Mouse (Mus musculus): ENCODE results near the gene Taar3.

DNA sequence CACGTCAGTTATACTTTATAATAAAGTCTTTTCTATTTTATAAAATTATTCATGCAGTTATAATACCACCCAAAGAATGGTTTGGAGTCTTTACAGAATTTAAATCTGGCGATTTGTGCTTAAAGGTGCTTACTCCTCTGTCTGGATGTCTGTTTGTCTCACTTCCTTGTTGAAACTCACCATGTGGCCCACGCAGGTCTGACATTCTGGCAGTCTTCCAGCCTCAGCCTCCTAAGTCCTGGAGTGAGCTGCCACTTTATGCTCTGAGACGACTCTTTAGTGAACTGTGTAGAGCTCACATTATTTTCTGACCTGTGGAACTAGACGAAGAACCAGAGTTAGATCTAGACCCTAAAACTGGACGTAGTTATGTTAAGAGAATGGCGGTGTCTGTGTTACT is 1.3 kb upstream of the Taar3 start:
- TF ChIP-seq CTCF (IDR thresholded peaks at IDR 0.05; ENCODE audit: extremely low read depth, insufficient read depth, low read length) = no peak
- no peak for TF ChIP-seq POLR2A (IDR thresholded peaks at IDR 0.05; ENCODE audit: extremely low read depth, insufficient read depth, low read length)
